Mouse (Mus musculus) adrenal gland, postnatal 10 days (tissue): ENCODE results near the gene Pygb. TPM values are rescaled to one million over a fixed set of nuclear protein-coding genes. Genes with fewer than 3 reads are reported as not detected.

ENCODE experiments used
- DNase-seq: peaks from one replicate; pipeline ENCODE4 v3.0.0; 2021; ENCODE audit warnings: mixed read lengths
- long read RNA-seq, 2 experiments: library from polyadenylated mRNA; stranded (forward); transcript quantifications; one replicate each; pipeline ENCODE4 v2.0.0; 2021
- total RNA-seq, 2 experiments: library from RNA; stranded (reverse); gene quantifications; 2 replicates each; pipeline ENCODE4 v1.2.3; 2021

Gene Pygb
- total RNA-seq = 10 to 100 TPM; 46.8 to 51.4 TPM
- long read RNA-seq, experiment 1, transcript Pygb-201 (20 exons, 3,909 nt) = major isoform, 42 of 70 reads
- long read RNA-seq, experiment 1, partial matches to known transcripts = 23 of 70 reads
- long read RNA-seq, experiment 1, other reads (novel, unspliced or antisense) = 4 of 70 reads
- long read RNA-seq, experiment 2, transcript Pygb-201 (20 exons, 3,909 nt) = major isoform, 27 of 34 reads
- long read RNA-seq, experiment 2, partial matches to known transcripts = 5 of 34 reads
- long read RNA-seq, experiment 2, other reads (novel, unspliced or antisense) = 2 of 34 reads

DNA sequence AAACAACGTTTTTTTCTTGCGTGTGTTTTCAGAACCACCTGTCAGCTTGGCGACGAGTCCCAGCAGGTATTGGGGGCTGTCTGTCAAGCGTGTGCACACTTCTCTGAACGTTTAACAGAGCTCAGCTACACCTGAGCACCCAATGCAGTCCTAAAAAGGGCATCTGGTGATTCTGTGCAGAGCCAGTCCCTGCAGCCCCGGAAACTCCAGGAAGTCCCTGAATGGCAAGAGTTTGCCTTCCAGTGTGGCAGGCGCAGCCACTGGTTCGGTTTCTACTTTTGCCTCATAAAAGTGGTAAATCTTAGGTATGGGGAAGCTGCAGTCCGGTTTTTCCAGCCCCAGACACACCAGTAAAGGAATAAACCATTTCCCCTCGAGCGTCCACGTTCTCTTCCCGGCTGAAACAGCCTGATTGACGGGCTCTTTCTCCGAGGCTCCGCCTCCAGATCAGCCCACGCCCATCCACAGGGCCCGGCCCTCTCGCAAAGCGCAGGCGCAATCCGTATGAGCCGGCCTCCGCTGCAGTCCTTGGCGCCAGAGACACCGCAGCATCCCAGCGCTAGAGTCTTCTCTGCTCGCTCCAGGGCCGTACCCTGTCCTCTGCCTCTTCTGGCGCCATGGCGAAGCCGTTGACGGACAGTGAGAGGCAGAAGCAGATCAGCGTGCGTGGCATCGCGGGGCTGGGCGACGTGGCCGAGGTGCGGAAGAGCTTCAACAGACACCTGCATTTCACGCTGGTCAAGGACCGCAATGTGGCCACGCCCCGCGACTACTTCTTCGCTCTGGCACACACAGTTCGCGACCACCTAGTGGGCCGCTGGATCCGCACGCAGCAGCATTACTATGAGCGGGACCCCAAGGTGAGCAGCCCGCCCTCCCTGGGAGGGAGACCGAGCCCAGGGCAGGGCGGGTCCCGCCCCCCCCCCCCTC is at the start of gene Pygb:
Pygb (plus strand) TSS at position 485 of the 930 bp plus-strand sequence.
- DNase-seq = peak; percentile 89

DNA sequence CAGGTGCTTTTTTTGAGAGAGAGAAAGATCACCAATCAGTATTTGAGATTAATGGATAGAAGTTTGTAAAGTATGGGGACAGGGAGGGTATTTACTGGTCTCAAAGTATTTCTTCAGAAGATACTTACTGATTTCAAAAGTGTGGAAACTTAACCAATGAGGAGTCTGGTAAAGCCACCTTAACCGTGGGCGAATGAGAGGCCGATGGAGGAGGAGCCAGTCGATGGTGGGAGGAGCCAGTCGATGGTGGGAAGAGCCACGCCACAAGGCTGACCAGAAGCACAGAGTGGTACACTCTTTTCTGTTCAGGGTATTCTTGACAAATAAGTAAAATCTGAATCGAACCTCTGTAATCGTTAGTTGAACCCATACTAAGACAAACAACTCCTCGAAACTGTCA is 48.7 kb upstream of the Pygb start:
- DNase-seq = no peak

DNA sequence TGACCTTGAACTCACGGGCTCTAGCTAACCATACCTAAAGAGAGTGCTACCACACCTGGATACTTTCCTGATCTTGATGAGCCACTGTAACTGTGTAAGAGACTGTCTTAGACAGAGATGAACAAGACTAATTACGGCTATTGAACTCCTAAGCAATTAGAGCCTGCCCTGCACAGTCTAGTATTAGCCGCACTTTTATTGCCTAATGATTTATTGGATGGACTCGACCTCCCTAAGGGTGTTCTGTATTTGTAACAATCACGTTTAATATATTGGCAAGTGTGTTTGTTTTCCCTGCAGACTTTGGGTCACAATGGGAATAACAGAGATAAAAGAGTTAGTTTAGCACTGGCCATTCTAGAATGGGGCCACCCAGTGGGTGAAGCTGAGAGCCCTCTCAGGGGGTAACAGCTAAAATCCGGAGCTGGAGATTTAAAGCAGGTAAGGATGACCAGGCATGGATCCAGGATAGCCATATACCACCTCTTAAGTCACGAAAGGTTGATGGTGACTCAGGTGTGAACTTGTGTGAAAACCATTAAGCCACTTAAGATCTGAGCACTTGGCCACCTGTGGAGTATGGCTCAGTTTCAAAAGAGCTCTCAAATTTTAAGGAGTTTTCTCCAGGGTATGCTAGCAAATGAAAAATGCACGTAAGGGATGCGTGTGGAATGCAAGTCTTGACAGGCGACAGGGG is 46.2 kb upstream of the Pygb start:
- DNase-seq = no peak

DNA sequence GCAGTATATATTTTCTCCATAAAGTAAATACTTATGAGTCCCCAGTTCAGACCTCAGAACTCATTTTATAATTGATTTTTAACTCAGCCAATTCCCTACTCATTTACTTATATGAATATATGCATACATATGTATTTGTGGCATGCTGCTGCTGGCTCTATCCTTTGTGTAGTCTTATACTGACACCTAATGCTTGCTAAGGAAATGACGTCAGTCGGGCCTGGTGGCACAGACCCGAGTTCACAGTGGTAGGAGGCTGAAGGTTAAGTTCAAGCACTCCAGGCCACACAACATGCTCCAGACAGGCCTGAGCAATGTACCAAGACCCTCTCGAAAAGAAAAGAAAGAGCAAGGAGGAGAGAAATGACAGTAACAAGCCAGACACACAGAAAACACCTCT is 45.1 kb upstream of the Pygb start:
- DNase-seq = no peak

DNA sequence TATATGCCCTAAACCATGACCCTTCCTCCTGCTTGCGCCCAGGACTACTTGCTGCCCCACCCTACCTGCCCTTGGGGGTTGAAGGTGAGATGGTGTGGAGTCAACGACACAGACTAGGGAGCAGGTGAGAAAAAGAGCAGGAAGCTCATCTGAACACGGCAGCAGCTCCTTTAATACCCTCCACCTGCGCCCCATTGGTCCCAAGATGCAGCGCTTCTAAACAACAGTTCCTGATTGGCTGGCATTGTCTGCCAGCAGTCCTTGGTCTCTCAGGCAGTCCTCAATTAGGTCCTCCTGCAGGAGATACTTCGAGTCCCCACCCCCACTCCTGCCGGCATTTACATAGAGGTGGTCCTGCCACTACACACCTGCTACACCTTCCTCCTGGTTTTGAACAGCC is 41.5 kb upstream of the Pygb start:
- no peak for DNase-seq

DNA sequence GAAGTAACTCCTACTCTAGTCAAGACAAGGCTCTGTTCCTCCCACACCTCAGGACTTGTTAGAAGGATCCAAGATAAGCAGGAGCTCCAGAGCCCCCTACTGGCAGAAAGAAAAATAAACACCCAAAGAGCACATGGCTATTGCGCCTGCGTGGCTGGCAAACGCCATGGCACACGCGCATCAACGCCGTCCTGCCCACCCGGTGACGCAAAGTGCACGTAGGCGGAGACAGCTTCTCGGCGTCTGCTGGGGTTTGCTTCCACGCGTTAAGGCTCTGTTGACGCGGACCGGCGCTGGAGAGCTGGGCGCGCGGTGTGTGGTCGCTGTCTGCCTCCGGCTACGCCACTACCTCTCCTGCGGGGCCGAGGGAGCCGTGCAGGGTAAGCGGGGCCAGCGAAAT is 37.7 kb upstream of the Pygb start, which contains the start of gene Entpd6:
Entpd6 (plus strand) TSS at position 189 of the 400 bp plus-strand sequence.
- peak; percentile 95 for DNase-seq

GRCm38 (mm10) chr2:150749283-150749682 is 37.3 kb upstream of the Pygb start:
- DNase-seq = peak; percentile 53

- no peak for DNase-seq
These were observed 36.2 kb upstream of the Pygb start for GRCm38 (mm10) chr2:150750129-150750979.

GRCm38 (mm10) chr2:150755016-150755415 is 31.5 kb upstream of the Pygb start:
- no peak for DNase-seq

DNA sequence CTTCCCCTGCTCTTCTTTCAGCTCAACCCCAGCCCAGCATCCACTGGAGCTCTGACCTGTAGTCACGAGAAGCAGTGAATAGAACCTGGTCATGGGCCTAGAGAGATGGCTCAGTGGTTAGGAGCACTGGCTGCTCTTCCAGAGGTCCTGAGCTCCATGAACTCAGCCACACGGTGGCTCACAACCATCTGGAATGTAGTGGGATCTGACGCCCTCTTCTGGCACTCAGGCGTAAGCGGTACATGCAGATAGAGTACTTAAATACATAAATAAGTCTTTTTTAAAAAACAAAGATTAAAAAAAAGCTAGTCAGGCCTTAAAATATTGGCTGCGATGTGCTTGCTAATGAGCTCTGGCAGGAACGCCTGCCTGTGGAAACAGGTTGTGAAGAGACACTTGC is 25.1 kb upstream of the Pygb start:
- DNase-seq = no peak

- peak; percentile 64 for DNase-seq
These were observed 20.9 kb upstream of the Pygb start for GRCm38 (mm10) chr2:150765619-150766018.

DNA sequence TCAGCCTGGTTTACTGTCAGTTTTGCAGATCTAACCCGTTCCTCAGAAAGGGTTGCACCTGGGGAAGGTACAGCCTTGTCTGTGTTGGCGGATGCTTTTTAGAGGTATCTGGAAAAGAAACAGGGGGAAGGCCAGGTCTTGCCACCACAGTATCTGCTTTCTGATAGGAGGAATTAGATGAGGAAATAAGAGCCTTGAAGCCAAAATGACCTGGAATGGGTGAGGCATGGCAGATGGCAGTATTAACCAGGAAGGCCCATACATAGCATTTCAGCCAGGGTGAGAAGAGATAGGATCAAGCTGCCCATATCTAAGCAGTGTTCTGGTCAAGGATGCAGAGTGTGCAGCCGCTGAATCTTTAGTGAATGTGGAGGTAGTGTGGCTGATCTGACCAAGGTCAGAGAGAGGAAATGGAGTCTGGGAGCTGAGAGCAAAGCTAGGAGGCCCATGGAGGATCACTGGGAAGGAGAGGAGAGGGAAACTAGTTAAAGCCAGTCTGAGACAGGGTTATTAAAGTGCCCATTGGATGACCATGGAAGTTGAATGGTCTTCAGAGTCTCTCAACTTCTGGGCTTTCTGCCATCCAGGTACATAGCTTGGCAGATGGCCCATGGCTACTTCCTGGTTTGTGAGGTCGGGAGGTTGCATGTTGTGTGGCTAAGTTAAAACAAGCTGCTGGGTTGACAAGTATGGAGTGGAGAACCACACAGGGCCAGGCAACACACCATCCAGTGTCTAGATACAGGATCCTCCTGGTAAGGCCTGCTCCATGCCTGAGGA is 20.3 kb upstream of the Pygb start:
- no peak for DNase-seq

DNA sequence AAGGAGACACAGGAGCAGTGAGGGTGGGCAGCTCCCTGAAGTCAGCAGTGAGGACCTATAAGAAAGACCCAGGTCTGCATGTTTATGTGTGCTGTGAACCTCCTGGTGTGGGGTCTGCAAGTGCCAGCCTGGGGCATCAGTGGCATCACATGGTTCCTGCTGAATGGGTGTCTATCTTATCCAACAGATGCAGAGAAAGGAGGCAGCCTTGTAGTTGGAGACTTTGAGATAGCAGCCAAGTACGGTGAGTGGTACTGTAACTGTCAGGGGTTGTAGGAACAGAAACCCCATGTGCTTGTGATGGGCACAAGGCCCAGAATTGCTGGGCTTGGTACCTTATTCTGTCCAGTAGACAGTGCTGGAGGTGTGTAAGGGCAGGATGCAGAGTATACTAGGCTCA is 17.9 kb upstream of the Pygb start:
- DNase-seq = no peak

DNA sequence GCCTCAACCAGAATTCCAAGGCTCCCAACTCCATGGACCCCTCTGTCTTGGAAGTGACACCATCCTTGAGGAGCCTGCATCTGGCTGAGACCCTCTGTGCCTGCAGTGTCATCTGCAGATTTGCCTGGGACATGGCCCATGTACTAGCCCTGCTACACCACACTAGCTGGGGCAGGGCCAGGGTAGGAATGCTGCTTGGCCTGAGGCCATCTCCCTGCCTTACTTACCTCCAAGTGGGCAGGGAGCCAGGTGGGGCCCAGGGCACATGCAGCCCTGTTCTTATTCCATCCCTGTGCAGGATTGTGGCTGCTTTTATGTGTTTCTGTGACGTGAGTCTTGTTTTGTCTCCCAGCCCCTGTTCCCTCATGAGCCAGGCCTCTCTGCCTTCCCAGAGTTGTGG is 15.8 kb upstream of the Pygb start:
- DNase-seq = peak; percentile 88

- no peak for DNase-seq
These were observed 15.4 kb upstream of the Pygb start for GRCm38 (mm10) chr2:150771169-150771568.

DNA sequence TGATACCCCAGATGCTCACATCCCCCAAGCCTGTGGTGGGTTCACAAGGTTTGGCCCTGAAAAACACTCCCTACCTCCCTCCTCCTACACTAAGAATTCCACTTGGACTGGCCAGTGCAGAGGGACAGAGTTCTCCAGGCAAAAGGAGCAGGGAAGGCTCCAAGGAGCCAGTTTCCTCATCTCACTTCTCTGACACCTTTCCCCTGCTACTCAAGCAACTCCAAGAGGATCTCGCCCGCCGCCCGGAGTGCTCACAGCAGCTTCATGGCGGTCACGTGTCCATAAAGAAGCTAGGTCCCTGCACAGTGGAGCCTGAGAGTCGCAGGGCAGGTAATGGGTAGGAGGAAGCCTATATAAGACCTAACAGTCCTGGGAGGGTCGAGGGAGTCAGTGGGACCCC is 14.5 kb upstream of the Pygb start:
- DNase-seq = peak; percentile 46

DNA sequence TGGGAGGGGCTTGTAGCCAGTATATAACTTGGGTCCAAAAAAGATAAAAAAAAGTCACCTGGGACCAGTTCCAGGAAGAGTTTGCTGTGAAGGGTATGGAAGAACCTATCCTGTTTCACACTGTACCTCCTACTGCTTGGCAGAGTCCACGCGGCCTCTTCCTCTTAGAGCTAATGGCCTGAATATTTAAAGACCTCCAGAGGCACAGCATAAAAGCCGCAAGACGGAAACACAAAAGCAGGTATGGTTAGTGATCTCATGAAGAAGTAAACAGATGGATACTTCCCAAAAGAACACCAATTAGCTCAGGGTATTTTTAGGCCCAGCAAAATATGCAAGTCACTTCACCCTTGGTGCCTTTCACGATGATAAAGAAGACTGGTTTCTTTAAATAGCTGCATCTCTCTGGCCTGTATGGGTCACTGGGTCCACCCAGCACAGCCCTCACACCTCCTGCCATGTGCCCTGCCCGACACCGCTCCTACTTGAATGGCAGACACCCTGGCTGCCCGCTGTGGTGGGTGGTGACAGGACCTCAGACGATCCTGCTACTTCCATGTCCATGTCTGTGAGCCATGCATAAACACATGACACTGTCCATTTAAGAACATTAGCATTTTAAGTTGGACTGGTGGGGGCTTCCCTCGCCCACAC is 13.9 kb upstream of the Pygb start:
- no peak for DNase-seq

GRCm38 (mm10) chr2:150782801-150783200 is 3.7 kb upstream of the Pygb start:
- no peak for DNase-seq

DNA sequence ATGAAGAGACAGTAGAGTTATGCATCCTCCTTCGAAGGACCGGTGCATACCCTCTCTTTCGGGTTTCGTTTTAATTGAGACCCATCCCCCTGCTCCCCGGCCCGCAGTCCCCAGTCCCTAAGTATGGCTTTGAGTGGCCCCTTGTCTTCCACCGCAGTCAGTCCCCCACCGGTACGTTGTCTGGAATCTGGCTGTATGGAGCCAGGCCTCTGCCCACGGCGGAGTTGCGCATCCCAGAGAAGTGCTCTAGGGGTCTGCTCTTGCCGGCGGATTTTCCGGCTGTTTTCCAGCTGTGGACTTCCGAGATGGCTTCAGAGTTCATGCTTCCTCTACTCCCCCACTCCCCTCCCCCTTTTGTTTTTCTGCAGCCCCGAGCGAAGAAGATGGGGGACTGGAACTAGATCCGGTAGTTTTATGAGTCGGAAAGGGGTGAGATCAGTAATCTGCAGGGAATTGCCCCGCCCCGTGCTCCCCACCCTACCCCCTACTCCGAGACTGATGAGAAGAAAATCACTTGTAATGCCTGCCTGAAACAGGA is 768 bp downstream of the Pygb start:
- DNase-seq = peak; percentile 34
